Mouse (Mus musculus) megakaryocyte-erythroid progenitor cell, adult 5-6 weeks (primary cell): Measurements from ENCODE around the gene Psg27. TPM values are rescaled to one million over a fixed set of nuclear protein-coding genes. Genes with fewer than 3 reads are reported as not detected.
"Not testable (repeated sequence)": the region's sequence is repeated elsewhere in the genome, so short reads cannot be mapped to it uniquely, and the experiment has no call there.

ENCODE experiments used
- ATAC-seq: replicated peaks from 2 replicates; pipeline ENCODE4 v1.8.0; 2016; ENCODE audit warnings: mild to moderate bottlenecking, inconsistent platforms; ENCODE audit not compliant: severe bottlenecking, poor library complexity, low FRiP score, low TSS enrichment
- total RNA-seq, 2 experiments: library from RNA; stranded (forward) in 1 of 2; stranded (reverse) in 1 of 2; fragments of 200-1000, 215-1000 nt in 1 of 2; fragments of >200 nt in 1 of 2; fragmentation: Nextera tagmentation in 1 of 2; gene quantifications; 2 replicates each; pipeline ENCODE4 v1.2.3; 2014 to 2017

Gene Psg27
- total RNA-seq (2014; fragmentation: Nextera tagmentation) (not detected in 2 replicates), total RNA-seq (2017) (not detected in 2 replicates)

GRCm38 (mm10) chr7:18567205-18567604 is at the start of gene Psg27:
Gene Psg27 (minus strand): TSS chr7:18567305.
- no peak for ATAC-seq

GRCm38 (mm10) chr7:18616401-18616800 is 49.3 kb upstream of the Psg27 start, which contains the start of gene Psg23:
Gene Psg23 (minus strand): TSS chr7:18616501.
- ATAC-seq: not testable (repeated sequence)

GRCm38 (mm10) chr7:18559850-18560249 is 7.3 kb downstream of the Psg27 start:
- ATAC-seq: no peak

- ATAC-seq: not testable (repeated sequence)
Observed at GRCm38 (mm10) chr7:18555751-18556150, 11.4 kb downstream of the Psg27 start.

GRCm38 (mm10) chr7:18533420-18533819 is 33.7 kb downstream of the Psg27 start:
- ATAC-seq: no peak

GRCm38 (mm10) chr7:18532169-18532568 is 34.9 kb downstream of the Psg27 start, which contains the start of gene Psg25:
Gene Psg25 (minus strand): TSS chr7:18532269.
- ATAC-seq: no peak

- ATAC-seq: no peak
Observed at GRCm38 (mm10) chr7:18524668-18525067, 42.4 kb downstream of the Psg27 start.

- ATAC-seq: not testable (repeated sequence)
Observed at GRCm38 (mm10) chr7:18512848-18513247, 54.3 kb downstream of the Psg27 start.

GRCm38 (mm10) chr7:18512417-18512816 is 54.7 kb downstream of the Psg27 start:
- not testable (repeated sequence) for ATAC-seq

GRCm38 (mm10) chr7:18511479-18511878 is 55.6 kb downstream of the Psg27 start:
- ATAC-seq: no peak

Other genes with a start within 250 kb of the Psg27 start
- not detected in 2 replicates for gene Psg18, start 212.3 kb downstream of the Psg27 start, total RNA-seq (2014; fragmentation: Nextera tagmentation)
- not detected in 2 replicates for gene Psg18, start 212.3 kb downstream of the Psg27 start, total RNA-seq (2017)
- not detected in 2 replicates for gene Psg28, start 135.3 kb downstream of the Psg27 start, total RNA-seq (2014; fragmentation: Nextera tagmentation)
- gene Psg28, start 135.3 kb downstream of the Psg27 start, total RNA-seq (2017): not detected in 2 replicates
- not detected in 2 replicates for gene Psg26, start 83.1 kb downstream of the Psg27 start, total RNA-seq (2014; fragmentation: Nextera tagmentation)
- gene Psg26, start 83.1 kb downstream of the Psg27 start, total RNA-seq (2017): not detected in 2 replicates
- not detected in 2 replicates for gene Psg25, start 35.0 kb downstream of the Psg27 start, total RNA-seq (2014; fragmentation: Nextera tagmentation)
- not detected in 2 replicates for gene Psg25, start 35.0 kb downstream of the Psg27 start, total RNA-seq (2017)
- not detected in 2 replicates for gene Psg23, start 49.2 kb upstream of the Psg27 start, total RNA-seq (2014; fragmentation: Nextera tagmentation)
- not detected in 2 replicates for gene Psg23, start 49.2 kb upstream of the Psg27 start, total RNA-seq (2017)
- not detected in 2 replicates for gene Psg21, start 89.4 kb upstream of the Psg27 start, total RNA-seq (2014; fragmentation: Nextera tagmentation)
- gene Psg21, start 89.4 kb upstream of the Psg27 start, total RNA-seq (2017): not detected in 2 replicates
- gene Psg20, start 118.9 kb upstream of the Psg27 start, total RNA-seq (2014; fragmentation: Nextera tagmentation): not detected in 2 replicates
- gene Psg20, start 118.9 kb upstream of the Psg27 start, total RNA-seq (2017): not detected in 2 replicates
- not detected in 2 replicates for gene Psg22, start 150.8 kb upstream of the Psg27 start, total RNA-seq (2014; fragmentation: Nextera tagmentation)
- not detected in 2 replicates for gene Psg22, start 150.8 kb upstream of the Psg27 start, total RNA-seq (2017)
- not detected in 2 replicates for gene Psg19, start 231.2 kb upstream of the Psg27 start, total RNA-seq (2014; fragmentation: Nextera tagmentation)
- not detected in 2 replicates for gene Psg19, start 231.2 kb upstream of the Psg27 start, total RNA-seq (2017)